Mouse (Mus musculus): ENCODE results near the gene Naa11.

The Naa11 gene

GRCm38 (mm10) chr5:97345732-97346253, 46.4 kb downstream of the Naa11 start:
- DNase-seq (ENCODE audit: low read depth, low spot score) = no peak

GRCm38 (mm10) chr5:97345129-97345528, 47.0 kb downstream of the Naa11 start:
- DNase-seq (ENCODE audit: low read depth, low spot score) = no peak

GRCm38 (mm10) chr5:97344144-97344543, 48.0 kb downstream of the Naa11 start:
- DNase-seq (ENCODE audit: low read depth, low spot score) = no peak

GRCm38 (mm10) chr5:97334794-97335193, 57.4 kb downstream of the Naa11 start:
- no peak for DNase-seq (ENCODE audit: low read depth, low spot score)

Measured in embryo, embryonic 11.5 days (tissue).